Mouse (Mus musculus): ENCODE results near the gene Il17d.

DNA sequence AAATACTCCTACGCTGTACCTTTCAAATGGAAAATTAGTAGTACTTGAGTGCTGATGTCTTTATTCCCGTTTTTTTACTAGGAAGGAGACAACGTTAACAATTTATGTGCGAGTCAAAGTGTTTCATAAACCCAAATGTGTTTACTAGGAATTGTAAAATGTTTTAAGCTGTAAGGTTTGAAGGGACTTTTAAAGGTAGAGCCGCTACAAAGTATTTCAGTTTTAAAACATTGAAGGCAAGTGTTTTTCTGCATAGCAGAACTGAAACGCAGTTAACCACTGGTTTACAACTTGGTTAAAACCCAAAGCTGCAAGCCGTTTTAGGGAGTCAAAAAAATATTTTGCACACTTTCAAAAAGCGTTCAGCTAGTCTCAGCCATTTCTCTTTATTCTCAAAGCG lies 815 bp upstream of the Il17d start:
- TF ChIP-seq CTCF (IDR thresholded peaks at IDR 0.05; ENCODE audit: low read depth, low read length) (no peak), POLR2A (IDR thresholded peaks at IDR 0.05; ENCODE audit: borderline replicate concordance, low read depth, low read length) (no peak)
